Mouse (Mus musculus) CH12.LX (cell line): ENCODE results near the gene Psma6. TPM values are rescaled to one million over a fixed set of nuclear protein-coding genes. Genes with fewer than 3 reads are reported as not detected.
"Not testable (repeated sequence)": the region's sequence is repeated elsewhere in the genome, so short reads cannot be mapped to it uniquely, and the experiment has no call there.

Experiments used
- DNase-seq: peaks from one replicate; pipeline ENCODE4 v3.0.0-alpha.2; 2013; ENCODE audit errors: extremely low read depth
- H3K27ac ChIP-seq: 2 replicates; pipeline ENCODE4 v1.5.1; 2012; ENCODE audit warnings: low read depth, mild to moderate bottlenecking, control low read depth, moderate library complexity; ENCODE audit not compliant: insufficient read depth
- H3K27me3 ChIP-seq: replicated peaks from 2 replicates; pipeline ENCODE3; 2012; ENCODE audit warnings: inconsistent platforms
- H3K36me3 ChIP-seq, 2 experiments: replicated peaks in 1 of 2; 2 replicates each; pipeline versions ENCODE3 to v1.6.1; 2012; ENCODE audit warnings: inconsistent platforms in 1 of 2, low read length in 1 of 2, mild to moderate bottlenecking in 1 of 2, mixed read lengths in 1 of 2, moderate library complexity in 1 of 2; ENCODE audit not compliant: control insufficient read depth in 1 of 2, insufficient read depth in 1 of 2
- H3K4me1 ChIP-seq, 2 experiments: 2 replicates each; pipeline ENCODE4 v1.6.1; 2012; ENCODE audit warnings: inconsistent platforms in 1 of 2, moderate library complexity in 1 of 2; ENCODE audit not compliant: insufficient read depth in 2 of 2, control insufficient read depth in 1 of 2
- H3K4me2 ChIP-seq: 2 replicates; pipeline ENCODE4 v1.6.1; 2012; ENCODE audit warnings: low read depth, mild to moderate bottlenecking, control low read depth; ENCODE audit not compliant: poor library complexity, insufficient read depth, severe bottlenecking
- H3K4me3 ChIP-seq, 3 experiments: fragments of 150-350 bp in 1 of 3; sonication (generic) in 1 of 3; replicated peaks in 1 of 3; 2 replicates each; pipeline versions ENCODE3 to v1.5.1; 2011 to 2012; ENCODE audit warnings: low read depth in 2 of 3, low read length in 2 of 3, mild to moderate bottlenecking in 2 of 3, moderate library complexity in 2 of 3, control low read depth in 1 of 3, improper control_type of control experiment in 1 of 3, inconsistent platforms in 1 of 3, mixed read lengths in 1 of 3; ENCODE audit not compliant: poor library complexity in 1 of 3
- H3K79me2 ChIP-seq: replicated peaks from 2 replicates; pipeline ENCODE4 v1.6.1; 2012; ENCODE audit warnings: mild to moderate bottlenecking, moderate library complexity; ENCODE audit not compliant: control insufficient read depth, poor library complexity, insufficient read depth, severe bottlenecking; ENCODE audit errors: extremely low read depth
- H3K9ac ChIP-seq: 2 replicates; pipeline ENCODE4 v1.6.1; 2012; ENCODE audit warnings: low read depth, mild to moderate bottlenecking, control low read depth, moderate library complexity; ENCODE audit not compliant: insufficient read depth
- H3K9me3 ChIP-seq: replicated peaks from 2 replicates; pipeline ENCODE3; 2012; ENCODE audit warnings: low read length, inconsistent platforms, mixed read lengths
- CHD2 ChIP-seq: IDR thresholded peaks from 2 replicates; pipeline ENCODE4 v1.6.1; 2011; ENCODE audit warnings: low read length, improper control_type of control experiment
- ELF1 ChIP-seq: IDR thresholded peaks from 2 replicates; pipeline ENCODE4 v1.6.1; 2014; ENCODE audit warnings: low read depth, mild to moderate bottlenecking, inconsistent platforms, low read length, improper control_type of control experiment
- EP300 ChIP-seq: IDR thresholded peaks from 2 replicates; pipeline ENCODE4 v1.6.1; 2011; ENCODE audit warnings: low read length, improper control_type of control experiment
- MEF2A ChIP-seq: IDR thresholded peaks from 2 replicates; pipeline ENCODE4 v1.6.1; 2014; ENCODE audit warnings: low read depth, mild to moderate bottlenecking, inconsistent platforms, low read length, improper control_type of control experiment, borderline replicate concordance
- POLR2A ChIP-seq: IDR thresholded peaks from 2 replicates; pipeline ENCODE4 v1.6.1; 2011; ENCODE audit warnings: low read depth, mild to moderate bottlenecking, improper control_type of control experiment, low read length
- RCOR1 ChIP-seq: conservative IDR thresholded peaks from 2 replicates; pipeline ENCODE4 v1.6.1; 2012; ENCODE audit warnings: low read depth, mild to moderate bottlenecking, inconsistent platforms, low read length, improper control_type of control experiment
- TCF12 ChIP-seq: IDR thresholded peaks from 2 replicates; pipeline ENCODE4 v1.6.1; 2014; ENCODE audit warnings: low read depth, mild to moderate bottlenecking, inconsistent platforms, low read length, improper control_type of control experiment
- ZNF384 ChIP-seq: IDR thresholded peaks from 2 replicates; pipeline ENCODE4 v1.6.1; 2012; ENCODE audit warnings: low read depth, low read length, improper control_type of control experiment, inconsistent platforms
- dilution Hi-C: fragments of 300-500 bp; cut with MboI; formaldehyde crosslinking; loops from 2 replicates; pipeline ENCODE4 v1.14.3; 2020; ENCODE audit warnings: low sequenced_read_pairs; ENCODE audit not compliant: extremely low pct_unique_long_range_greater_than_20kb, extremely low pct_ligation_motif_present
- in situ Hi-C: fragments of 300-500 bp; cut with MboI; formaldehyde crosslinking; loops from 3 replicates; pipeline ENCODE4 v1.14.3; 2019; ENCODE audit warnings: low sequenced_read_pairs, low pct_ligation_motif_present, low pct_unique_long_range_greater_than_20kb, mixed read lengths
- polyA plus RNA-seq: library from polyadenylated mRNA; unstranded; fragments of >175 nt; gene quantifications from 2 replicates; pipeline ENCODE4 v1.2.1, GENCODE M21; 2012; ENCODE audit warnings: low read depth; ENCODE audit not compliant: insufficient read length
- total RNA-seq, 2 experiments: library from RNA; depleted of rRNA; stranded (reverse); fragments of 300-350 nt in 1 of 2; fragments of >200 nt in 1 of 2; gene quantifications; 2 replicates each; pipeline ENCODE4 v1.2.3; 2012 to 2014

Gene Psma6
- total RNA-seq (2012; rRNA removed): 271 and 319 TPM in 2 replicates
- total RNA-seq (2014; rRNA removed): 585 and 610 TPM in 2 replicates
- 307 and 352 TPM in 2 replicates for polyA plus RNA-seq

DNA sequence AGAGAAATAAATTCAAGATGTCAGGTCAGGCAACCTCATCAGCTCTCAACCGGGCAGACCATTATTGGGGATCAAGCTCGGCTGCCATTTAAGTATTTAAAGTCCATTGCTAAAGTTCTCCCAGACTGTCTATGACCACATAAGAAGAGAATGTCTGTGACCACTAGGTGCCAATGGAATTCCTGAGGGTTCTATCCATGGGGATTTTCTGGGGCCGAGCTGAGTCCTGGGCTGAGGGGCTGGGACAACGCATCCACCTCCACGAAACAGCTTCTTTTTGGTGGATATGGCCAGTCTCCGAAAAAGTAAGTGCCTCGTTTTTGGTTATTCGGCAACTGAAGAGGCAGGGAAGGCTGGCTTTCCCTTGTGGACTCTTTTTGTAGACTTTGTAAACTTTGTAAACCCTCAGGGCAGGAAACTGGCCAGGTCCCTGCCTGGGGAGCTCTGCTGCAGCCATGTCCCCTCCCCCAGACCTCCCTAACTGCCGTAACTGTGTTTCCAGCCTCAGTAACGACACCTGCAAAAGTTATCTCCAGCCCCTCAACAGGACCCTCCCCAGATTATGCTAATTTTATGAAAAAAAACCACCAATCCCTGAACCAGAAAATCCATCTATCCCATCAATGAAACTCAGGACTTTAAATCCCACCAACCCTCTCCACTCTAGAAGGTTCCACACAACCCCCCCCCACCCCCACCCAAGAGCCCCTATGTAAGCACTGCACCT, at the start of gene Psma6:
Psma6 (plus strand) TSS at position 200 of the 727 bp plus-strand sequence.
- in situ Hi-C loops (loop anchor here (10.0 kb wide), 1 partner anchor 111 kb away; the partner anchor contains the start of gene Nfkbia), dilution Hi-C loops (no loop called here)
- no peaks in the 10 kb centered on the region for H3K9me3 ChIP-seq
- H3K27ac ChIP-seq: no peak within 1 kb of the TSS
- no peak within 1 kb of the TSS for H3K9ac ChIP-seq
- H3K36me3 ChIP-seq: peaks cover 9 to 33% of the 10 kb centered on the region in 2 experiments
- H3K4me1 ChIP-seq: peaks cover 24 to 38% of the 10 kb centered on the region in 2 experiments
- H3K4me3 ChIP-seq: no peak within 1 kb of the TSS
- no peak for TF ChIP-seq POLR2A
- TF ChIP-seq CHD2: no peak
- TF ChIP-seq RCOR1: no peak
- no peak for TF ChIP-seq ELF1
- no peak for TF ChIP-seq MEF2A
- TF ChIP-seq TCF12: no peak
- no peak for TF ChIP-seq ZNF384
- no peak for TF ChIP-seq EP300
- H3K79me2 ChIP-seq: no peaks in the 10 kb centered on the region
- DNase-seq: no peak
- no peaks in the 10 kb centered on the region for H3K27me3 ChIP-seq
- no peak within 1 kb of the TSS for H3K4me2 ChIP-seq

DNA sequence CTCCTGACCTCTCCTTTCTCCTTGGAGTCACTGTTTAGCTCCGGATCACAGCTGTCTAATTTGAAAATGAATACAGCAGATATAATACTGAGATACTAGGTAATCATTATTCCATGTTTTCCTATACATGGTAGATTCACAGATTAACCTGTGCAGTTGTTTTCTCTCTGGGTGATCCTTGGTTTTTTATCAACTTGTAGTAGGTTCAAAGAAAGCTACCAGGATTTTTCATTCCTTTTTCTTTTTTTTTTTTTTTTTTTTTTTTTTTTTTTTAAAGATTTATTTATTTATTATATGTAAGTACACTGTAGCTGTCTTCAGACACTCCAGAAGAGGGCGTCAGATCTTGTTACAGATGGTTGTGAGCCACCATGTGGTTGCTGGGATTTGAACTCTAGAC, 45.5 kb upstream of the Psma6 start:
- in situ Hi-C loops, H3K27me3 ChIP-seq, dilution Hi-C loops, H3K9me3 ChIP-seq, H3K27ac ChIP-seq, H3K4me1 ChIP-seq, H3K4me3 ChIP-seq, H3K79me2 ChIP-seq, DNase-seq, H3K9ac ChIP-seq, H3K4me2 ChIP-seq: not testable (repeated sequence)
- H3K36me3 ChIP-seq: peaks cover 10 to 34% of the 10 kb centered on the region in 2 experiments

DNA sequence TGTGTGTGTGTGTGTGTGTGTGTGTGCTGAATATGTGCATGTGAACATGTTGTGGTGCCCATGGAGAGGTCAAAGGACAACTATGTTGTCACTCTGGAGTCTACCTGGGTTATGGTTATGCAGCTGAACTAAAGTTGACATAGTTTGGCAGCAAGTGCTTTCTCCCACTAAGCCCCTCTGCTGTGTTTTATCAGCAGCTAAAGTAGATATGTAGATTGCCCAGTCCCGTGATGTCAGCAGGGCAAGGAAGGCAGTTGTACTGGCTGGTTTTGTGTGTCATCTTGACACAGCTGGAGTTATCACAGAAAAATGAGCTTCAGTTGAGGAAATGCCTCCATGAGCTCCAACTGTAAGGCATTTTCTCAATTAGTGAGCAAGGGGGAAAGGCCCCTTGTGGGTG, 41.0 kb upstream of the Psma6 start:
- dilution Hi-C loops, in situ Hi-C loops, DNase-seq, H3K79me2 ChIP-seq, H3K9ac ChIP-seq, H3K4me3 ChIP-seq, H3K27me3 ChIP-seq, H3K27ac ChIP-seq, H3K4me2 ChIP-seq, H3K9me3 ChIP-seq: not testable (repeated sequence)
- peaks cover 10 to 55% of the 10 kb centered on the region in 2 experiments for H3K36me3 ChIP-seq
- H3K4me1 ChIP-seq: peaks cover 5 to 15% of the 10 kb centered on the region in 2 experiments
